In genomic region chr13:98589572-98589971, GRCm38 (mm10) we compare ENCODE assay signal across 11 mouse cellular contexts. TPM values are rescaled to one million over a fixed set of nuclear protein-coding genes. Genes with fewer than 3 reads are reported as not detected.
DNase-seq lines count a peak whose midpoint lies in the region; ATAC-seq and TF ChIP-seq lines count a peak whose summit lies in the region.
"Had no signal": no experiment of that assay in that cellular context is flagged by ENCODE, and none has a peak within 500 bp of the region (broad histone marks: within the 10 kb centered on the region; RNA-seq: fewer than 3 reads in every experiment).

No protein-coding gene starts in this region.

- peak overlapping the region; percentile 58; the same call in 1 of the 2 replicates for H3K4me3 ChIP-seq in heart, embryonic 13.5 days
- H3K4me3 ChIP-seq in testis, adult 2 months (ENCODE audit: control insufficient read depth, low read depth, low read length) = peak overlapping the region; percentile 65
- peak overlapping the region; percentile 45 for H3K4me3 ChIP-seq in limb, embryonic 14.5 days (replicated peaks; ENCODE audit: low read length)
- H3K4me3 ChIP-seq in left cerebral cortex, adult 2 months = no peak overlapping the region

- H3K36me3 ChIP-seq in heart, embryonic 13.5 days = no peaks in the 10 kb centered on the region
- H3K36me3 ChIP-seq in testis, adult 2 months (ENCODE audit: control insufficient read depth, insufficient read depth, low read length) = no peaks in the 10 kb centered on the region
- H3K36me3 ChIP-seq in limb, embryonic 14.5 days (ENCODE audit: control insufficient read depth, insufficient read depth, low read length) = no peaks in the 10 kb centered on the region

- peaks cover 61% of the 10 kb centered on the region for H3K27me3 ChIP-seq in heart, embryonic 13.5 days (replicated peaks)
- H3K27me3 ChIP-seq in testis, adult 2 months (ENCODE audit: control insufficient read depth, insufficient read depth, low read length) = no peaks in the 10 kb centered on the region
- H3K27me3 ChIP-seq in limb, embryonic 14.5 days (ENCODE audit: control insufficient read depth, insufficient read depth, low read length) = peaks cover 38% of the 10 kb centered on the region

- no peak for ATAC-seq in heart, embryonic 13.5 days (ENCODE audit: extremely low read depth, insufficient number of reproducible peaks, low FRiP score, low TSS enrichment)
- ATAC-seq in limb, embryonic 14.5 days (ENCODE audit: low FRiP score, low read depth) = no peak

- H3K4me1 ChIP-seq in heart, embryonic 13.5 days = peaks cover 40% of the 10 kb centered on the region
- H3K4me1 ChIP-seq in testis, adult 2 months (ENCODE audit: control insufficient read depth, insufficient read depth, low read length) = peaks cover 20% of the 10 kb centered on the region
- H3K4me1 ChIP-seq in limb, embryonic 14.5 days (ENCODE audit: control insufficient read depth, insufficient read depth, low read length) = peaks cover 31% of the 10 kb centered on the region

- no peak for TF ChIP-seq CTCF in testis, adult 2 months (IDR thresholded peaks at IDR 0.05; ENCODE audit: control insufficient read depth, insufficient read depth, insufficient replicate concordance, low read depth, low read length)
- TF ChIP-seq CTCF in left cerebral cortex, adult 2 months (IDR thresholded peaks at IDR 0.05) = no peak

- WGBS in heart, embryonic 13.5 days = 51% methylated on average over 9 of the region's 9 CpGs
- WGBS in limb, embryonic 14.5 days = 16% methylated on average over 9 of the region's 9 CpGs

- DNase-seq in heart, adult 11 months = no peak
- DNase-seq in testis, postnatal 10 days (ENCODE audit: low spot score) = no peak
- DNase-seq in limb, embryonic 14.5 days (ENCODE audit: low spot score) = no peak
- DNase-seq in right cerebral cortex, adult 2 months (ENCODE audit: low spot score in 2 of 2) = no peak
- no peak for DNase-seq in retina, embryonic 14.5 days (ENCODE audit: low spot score)
- DNase-seq in left cerebral cortex, adult 2 months (ENCODE audit: extremely low spot score in 1 of 2, low spot score in 2 of 2) = no peak

- no peaks in the 10 kb centered on the region for H3K9me3 ChIP-seq in heart, embryonic 13.5 days
- no peaks in the 10 kb centered on the region for H3K9me3 ChIP-seq in limb, embryonic 14.5 days (ENCODE audit: control insufficient read depth, low read length)

- H3K27ac ChIP-seq in heart, embryonic 13.5 days (replicated peaks) = no peak overlapping the region
- H3K27ac ChIP-seq in testis, adult 2 months (ENCODE audit: control insufficient read depth, insufficient read depth, low read depth, low read length) = no peak overlapping the region
- no peak overlapping the region for H3K27ac ChIP-seq in limb, embryonic 14.5 days (replicated peaks; ENCODE audit: low read depth, low read length)
- no peak overlapping the region for H3K27ac ChIP-seq in left cerebral cortex, adult 2 months

- H3K9ac ChIP-seq in heart, embryonic 13.5 days = no peak overlapping the region
- H3K9ac ChIP-seq in limb, embryonic 14.5 days (ENCODE audit: low read depth, low read length, severe bottlenecking) = no peak overlapping the region

- no peak for TF ChIP-seq POLR2A in testis, adult 2 months (IDR thresholded peaks at IDR 0.05; ENCODE audit: control insufficient read depth, low read depth, low read length)
- TF ChIP-seq POLR2A in limb, embryonic 14.5 days (IDR thresholded peaks at IDR 0.05; ENCODE audit: borderline replicate concordance, extremely low read depth, insufficient read depth, insufficient read length) = no peak

- peak overlapping the region; percentile 87 for H3K4me2 ChIP-seq in heart, embryonic 13.5 days
- H3K4me2 ChIP-seq in limb, embryonic 14.5 days (replicated peaks; ENCODE audit: low read depth, low read length, severe bottlenecking) = peak overlapping the region; percentile 86

- intact Hi-C loops in left cerebral cortex, adult 2 months (cut with DNase I) = loop anchor here (5.0 kb wide), 3 partner anchors 87 to 237 kb away; partner anchors contain the start of gene Foxd1

RNA-seq across cellular contexts. Expression of gene Tmem174, which starts 47.6 kb away (rescaled TPM):
- polyA plus RNA-seq in heart, embryonic 13.5 days (2015; fragmentation: Nextera tagmentation; extraction: Ambion mirVana) = not detected in 2 replicates
- not detected in 2 replicates for polyA plus RNA-seq in testis, adult 2 months (2012; rRNA removed)
- polyA plus RNA-seq in limb, embryonic 14.5 days (2012; rRNA removed) = not detected in 2 replicates
- polyA plus RNA-seq in limb, embryonic 14.5 days (2014; fragmentation: Nextera tagmentation; extraction: Ambion mirVana) = not detected in 2 replicates
- total RNA-seq in left cerebral cortex, adult 2 months (2021) = under 1 TPM in 1 of 2 experiments, not detected in 1; 0.14 TPM
- total RNA-seq: adrenal gland, adult 8-10 months; common myeloid progenitor, adult 5-6 weeks; hematopoietic stem cell, adult 5-6 weeks had no signal
